ENCODE assay signal across 15 mouse cellular contexts in genomic region chr10:79709307-79709706, GRCm38 (mm10). TPM values are rescaled to one million over a fixed set of nuclear protein-coding genes. Genes with fewer than 3 reads are reported as not detected.
A peak's percentile ranks its signal among the peaks of the same experiment; 100 is the strongest.
DNase-seq lines count a peak whose midpoint lies in the region; ATAC-seq and TF ChIP-seq lines count a peak whose summit lies in the region.
"Had no signal": no experiment of that assay in that cellular context is flagged by ENCODE, and none has a peak within 500 bp of the region (broad histone marks: within the 10 kb centered on the region; RNA-seq: fewer than 3 reads in every experiment).

No protein-coding gene starts in this region.

- 17% methylated on average over 7 of the region's 7 CpGs for WGBS in heart, embryonic 14.5 days
- WGBS in lung, postnatal 0 days = 47% methylated on average over 7 of the region's 7 CpGs
- 30% methylated on average over 7 of the region's 7 CpGs for WGBS in heart, embryonic 16.5 days

- TF ChIP-seq CTCF in lung, postnatal 0 days (IDR thresholded peaks at IDR 0.05) = no peak

- no peak overlapping the region for H3ac ChIP-seq in myocyte (ENCODE audit: control insufficient read depth, insufficient read length)

- H3K27me3 ChIP-seq in heart, embryonic 14.5 days (ENCODE audit: control insufficient read depth, insufficient read depth, low read length) = 0 out of 2 replicates have a peak, but pooled peaks cover under 1% of the 10 kb centered on the region
- H3K27me3 ChIP-seq in lung, postnatal 0 days (replicated peaks; ENCODE audit: insufficient read depth, low read length) = no peaks in the 10 kb centered on the region
- H3K27me3 ChIP-seq in heart, embryonic 16.5 days (ENCODE audit: control insufficient read depth, insufficient read depth, low read length) = peaks cover 2% of the 10 kb centered on the region; the same call in 1 of the 2 replicates
- no peaks in the 10 kb centered on the region for H3K27me3 ChIP-seq in myocyte (ENCODE audit: control insufficient read depth, insufficient read depth, insufficient read length)
- H3K27me3 ChIP-seq: Patski had no signal

- TF ChIP-seq POLR2A in myocyte (IDR thresholded peaks at IDR 0.05; ENCODE audit: insufficient read length, low read depth) = no peak

- H3K9me3 ChIP-seq in heart, embryonic 14.5 days (ENCODE audit: control insufficient read depth, low read length) = no peaks in the 10 kb centered on the region
- H3K9me3 ChIP-seq in lung, postnatal 0 days (ENCODE audit: low read length) = no peaks in the 10 kb centered on the region
- H3K9me3 ChIP-seq in heart, embryonic 16.5 days (replicated peaks; ENCODE audit: control insufficient read depth, low read length) = no peaks in the 10 kb centered on the region

- 0 out of 4 replicates have a peak overlapping the region, but pooled peaks have one; percentile 0 to 1 for H3K4me3 ChIP-seq in heart, embryonic 14.5 days (ENCODE audit: control insufficient read depth in 1 of 2, insufficient read depth in 1 of 2, low read depth in 1 of 2, low read length in 2 of 2)
- no peak overlapping the region for H3K4me3 ChIP-seq in lung, postnatal 0 days (ENCODE audit: low read depth, low read length)
- peak overlapping the region; percentile 20; the same call in 1 of the 2 replicates for H3K4me3 ChIP-seq in heart, embryonic 16.5 days (ENCODE audit: low read length)
- H3K4me3 ChIP-seq in myocyte = no peak overlapping the region

- ATAC-seq in heart, embryonic 14.5 days (ENCODE audit: insufficient number of reproducible peaks, insufficient read depth, low FRiP score, low read depth) = no peak
- ATAC-seq in lung, postnatal 0 days = no peak
- ATAC-seq in heart, embryonic 16.5 days (replicated peaks; ENCODE audit: extremely low read depth, insufficient read depth, low FRiP score) = peak; percentile 33
- ATAC-seq: inflammation-experienced regulatory T-cells, adult 6 months; Patski had no signal

- peaks cover 47% of the 10 kb centered on the region for H3K79me2 ChIP-seq in myocyte (ENCODE audit: control insufficient read depth, insufficient read depth)

- H3K27ac ChIP-seq in heart, embryonic 14.5 days (replicated peaks in 1 of 2; ENCODE audit: control insufficient read depth in 1 of 2, insufficient read depth in 1 of 2, low read depth in 2 of 2, low read length in 2 of 2) = peak overlapping the region; percentile 39 to 57
- no peak overlapping the region for H3K27ac ChIP-seq in lung, postnatal 0 days (ENCODE audit: low read length)
- H3K27ac ChIP-seq in heart, embryonic 16.5 days (ENCODE audit: low read length) = peak overlapping the region; percentile 53

- H3K36me3 ChIP-seq in heart, embryonic 14.5 days (ENCODE audit: control insufficient read depth, insufficient read depth, low read length) = peaks cover 62% of the 10 kb centered on the region
- peaks cover 18% of the 10 kb centered on the region for H3K36me3 ChIP-seq in lung, postnatal 0 days (ENCODE audit: insufficient read depth, low read length)
- peaks cover 28% of the 10 kb centered on the region for H3K36me3 ChIP-seq in heart, embryonic 16.5 days (ENCODE audit: control insufficient read depth, insufficient read depth)
- H3K36me3 ChIP-seq in myocyte (ENCODE audit: control insufficient read depth, insufficient read depth) = peaks cover 18% of the 10 kb centered on the region

- no peak for DNase-seq in heart, adult 9 months (ENCODE audit: low spot score in 2 of 2)
- DNase-seq in lung, postnatal 0 days (ENCODE audit: low spot score) = no peak
- no peak for DNase-seq in lung, postnatal 4 days
- DNase-seq in kidney, adult 11 months = no peak
- DNase-seq: cerebellum, adult 18-20 months; kidney, postnatal 14 days; left cerebral cortex, postnatal 4 days; right cerebral cortex, postnatal 25 days; thymus, adult 2 months had no signal

- H3K4me1 ChIP-seq in heart, embryonic 14.5 days (ENCODE audit: control insufficient read depth in 2 of 2, insufficient read depth in 2 of 2, low read length in 2 of 2) = peaks cover 39 to 54% of the 10 kb centered on the region in 2 experiments
- H3K4me1 ChIP-seq in lung, postnatal 0 days (ENCODE audit: insufficient read depth, low read depth, low read length) = peaks cover 18% of the 10 kb centered on the region
- peaks cover 52% of the 10 kb centered on the region for H3K4me1 ChIP-seq in heart, embryonic 16.5 days (ENCODE audit: control insufficient read depth, insufficient read depth, low read length)

- H3K9ac ChIP-seq in heart, embryonic 14.5 days (ENCODE audit: low read length) = peak overlapping the region; percentile 43
- no peak overlapping the region for H3K9ac ChIP-seq in lung, postnatal 0 days (replicated peaks; ENCODE audit: low read depth)
- H3K9ac ChIP-seq in heart, embryonic 16.5 days (ENCODE audit: low read length) = no peak overlapping the region

- no peak for TF ChIP-seq EP300 in lung, postnatal 0 days (IDR thresholded peaks at IDR 0.05)

- H3K4me2 ChIP-seq in heart, embryonic 14.5 days (ENCODE audit: low read length) = peak overlapping the region; percentile 44
- peak overlapping the region; percentile 17; the same call in 1 of the 2 replicates for H3K4me2 ChIP-seq in lung, postnatal 0 days (replicated peaks; ENCODE audit: low read depth, low read length)
- peak overlapping the region; percentile 39 for H3K4me2 ChIP-seq in heart, embryonic 16.5 days (ENCODE audit: low read depth, low read length)
- H3K4me2 ChIP-seq in myocyte (ENCODE audit: low read depth) = peak overlapping the region; percentile 6
- H3K4me2 ChIP-seq: midbrain, embryonic 11.5 days had no signal

TF ChIP-seq in myocyte, 11 proteins besides CTCF, POLR2A, EP300 and RAD21:
- TF ChIP-seq REST (IDR thresholded peaks at IDR 0.05; ENCODE audit: insufficient read depth, insufficient read length) (no peak), MYOG (IDR thresholded peaks at IDR 0.05; ENCODE audit: control insufficient read depth in 1 of 3, insufficient read depth in 1 of 3, insufficient read length in 2 of 3, low read depth in 2 of 3) (peak in 2 of 3 experiments; percentile 66 to 77), TCF12 (IDR thresholded peaks at IDR 0.05; ENCODE audit: insufficient read depth, poor library complexity, severe bottlenecking) (no peak), MYOD1 (IDR thresholded peaks at IDR 0.05; ENCODE audit: control insufficient read depth in 1 of 3, insufficient read length in 2 of 3, low read depth in 2 of 3) (peak in 1 of 3 experiments; percentile 31)

RNA-seq across cellular contexts. Expression of gene Bsg, which starts 5.0 kb away (rescaled TPM):
- 989 and 1,200 TPM in 2 replicates for polyA plus RNA-seq in heart, embryonic 14.5 days (2014; fragmentation: Nextera tagmentation; extraction: Ambion mirVana)
- 1,234 and 1,299 TPM in 2 replicates for polyA plus RNA-seq in lung, postnatal 0 days (2015; fragmentation: Nextera tagmentation; extraction: Ambion mirVana)
- 1,046 and 1,072 TPM in 2 replicates for polyA plus RNA-seq in heart, embryonic 16.5 days (2015; fragmentation: Nextera tagmentation; extraction: Ambion mirVana)
- polyA plus RNA-seq in myocyte (2012; fragmentation: generic; extraction: Trizol) = 1,268 TPM

RNA-seq across cellular contexts. Expression of gene Hcn2, which starts 7.1 kb away (rescaled TPM):
- polyA plus RNA-seq in heart, embryonic 14.5 days (2014; fragmentation: Nextera tagmentation; extraction: Ambion mirVana) = 0.05 and 0.19 TPM in 2 replicates
- polyA plus RNA-seq in lung, postnatal 0 days (2015; fragmentation: Nextera tagmentation; extraction: Ambion mirVana) = 0.12 and 0.15 TPM in 2 replicates
- polyA plus RNA-seq in heart, embryonic 16.5 days (2015; fragmentation: Nextera tagmentation; extraction: Ambion mirVana) = not detected in 2 replicates
- polyA plus RNA-seq in myocyte (2012; fragmentation: generic; extraction: Trizol) = 0.35 TPM
- polyA plus RNA-seq: inflammation-experienced regulatory T-cells, adult 6 months had no signal

RNA-seq across cellular contexts. Expression of gene Gzmm, which starts 20.5 kb away (rescaled TPM):
- polyA plus RNA-seq in heart, embryonic 14.5 days (2014; fragmentation: Nextera tagmentation; extraction: Ambion mirVana) = 0.77 and 0.94 TPM in 2 replicates
- 0.57 and 0.69 TPM in 2 replicates for polyA plus RNA-seq in lung, postnatal 0 days (2015; fragmentation: Nextera tagmentation; extraction: Ambion mirVana)
- polyA plus RNA-seq in heart, embryonic 16.5 days (2015; fragmentation: Nextera tagmentation; extraction: Ambion mirVana) = 1.1 and 1.3 TPM in 2 replicates
- 0.71 TPM for polyA plus RNA-seq in myocyte (2012; fragmentation: generic; extraction: Trizol)

RNA-seq across cellular contexts. Expression of gene Cdc34, which starts 27.3 kb away (rescaled TPM):
- polyA plus RNA-seq in heart, embryonic 14.5 days (2014; fragmentation: Nextera tagmentation; extraction: Ambion mirVana) = 106 and 109 TPM in 2 replicates
- polyA plus RNA-seq in lung, postnatal 0 days (2015; fragmentation: Nextera tagmentation; extraction: Ambion mirVana) = 52.7 and 64.3 TPM in 2 replicates
- 98.0 and 101 TPM in 2 replicates for polyA plus RNA-seq in heart, embryonic 16.5 days (2015; fragmentation: Nextera tagmentation; extraction: Ambion mirVana)
- 299 TPM for polyA plus RNA-seq in myocyte (2012; fragmentation: generic; extraction: Trizol)

RNA-seq across cellular contexts. Expression of gene Polrmt, which starts 37.1 kb away (rescaled TPM):
- 20.2 and 27.4 TPM in 2 replicates for polyA plus RNA-seq in heart, embryonic 14.5 days (2014; fragmentation: Nextera tagmentation; extraction: Ambion mirVana)
- 17.4 and 22.4 TPM in 2 replicates for polyA plus RNA-seq in lung, postnatal 0 days (2015; fragmentation: Nextera tagmentation; extraction: Ambion mirVana)
- 36.1 and 36.3 TPM in 2 replicates for polyA plus RNA-seq in heart, embryonic 16.5 days (2015; fragmentation: Nextera tagmentation; extraction: Ambion mirVana)
- polyA plus RNA-seq in myocyte (2012; fragmentation: generic; extraction: Trizol) = 82.3 TPM

Comparison
In these comparisons a context has a peak if more than half of its experiments do, and no peak if none do; other contexts are left out.
1. H3K4me3 ChIP-seq: peak in heart, embryonic 14.5 days (2 of 2) and heart, embryonic 16.5 days (single experiment); none in lung, postnatal 0 days (single experiment) and myocyte (single experiment).
2. Peak in every context shown above with its lines, with median percentiles within 50 percentile points of each other: H3K4me2 ChIP-seq.